Mouse (Mus musculus) left cerebral cortex, adult 2 months (tissue): ENCODE results near the gene Wrap53. TPM values are rescaled to one million over a fixed set of nuclear protein-coding genes. Genes with fewer than 3 reads are reported as not detected.
A peak's percentile ranks its signal among the peaks of the same experiment; 100 is the strongest.
"Not testable (repeated sequence)": the region's sequence is repeated elsewhere in the genome, so short reads cannot be mapped to it uniquely, and the experiment has no call there.

Source experiments
- DNase-seq, 2 experiments: peaks; one replicate each; pipeline ENCODE4 v3.0.0; 2021 to 2022; ENCODE audit warnings: low spot score in 2 of 2, mixed read lengths in 1 of 2; ENCODE audit errors: extremely low spot score in 1 of 2
- H3K27ac ChIP-seq: fragments of 200-600 bp; 2 replicates; pipeline ENCODE4 v1.8.1; 2022
- H3K4me3 ChIP-seq: fragments of 200-600 bp; 2 replicates; pipeline ENCODE4 v1.8.1; 2022
- CTCF ChIP-seq: fragments of 200-600 bp; IDR thresholded peaks from 2 replicates; pipeline ENCODE4 v1.8.1; 2022; ENCODE audit warnings: antibody characterized with exemption, mild to moderate bottlenecking, moderate library complexity
- intact Hi-C: fragments of 180-260 bp; cut with DNase I; formaldehyde crosslinking; loops from one replicate; pipeline ENCODE4 v1.15.1; 2025
- total RNA-seq, 2 experiments: library from RNA; stranded (reverse); gene quantifications; 2 replicates each; pipeline ENCODE4 v1.2.3; 2021

Wrap53 gene
- total RNA-seq, 2 experiments from 2014 or later, result 7.6 to 10.5 TPM

- peak; percentile 42 to 51 for DNase-seq
- peak; percentile 28 for TF ChIP-seq CTCF
- intact Hi-C loops, result no loop called here
- Histone ChIP-seq H3K27ac (peak overlapping the region; percentile 83), H3K4me3 (peak overlapping the region; percentile 58)
These were observed 33.0 kb downstream of the Wrap53 start for GRCm38 (mm10) chr11:69547071-69547470.

- H3K27ac ChIP-seq, result peak overlapping the region; percentile 83
- intact Hi-C loops, result no loop called here
- DNase-seq, result peak; percentile 81 to 86
- peak; percentile 56 for TF ChIP-seq CTCF
- H3K4me3 ChIP-seq, result peak overlapping the region; percentile 58
These were observed 33.5 kb downstream of the Wrap53 start for GRCm38 (mm10) chr11:69546423-69547053.

DNA sequence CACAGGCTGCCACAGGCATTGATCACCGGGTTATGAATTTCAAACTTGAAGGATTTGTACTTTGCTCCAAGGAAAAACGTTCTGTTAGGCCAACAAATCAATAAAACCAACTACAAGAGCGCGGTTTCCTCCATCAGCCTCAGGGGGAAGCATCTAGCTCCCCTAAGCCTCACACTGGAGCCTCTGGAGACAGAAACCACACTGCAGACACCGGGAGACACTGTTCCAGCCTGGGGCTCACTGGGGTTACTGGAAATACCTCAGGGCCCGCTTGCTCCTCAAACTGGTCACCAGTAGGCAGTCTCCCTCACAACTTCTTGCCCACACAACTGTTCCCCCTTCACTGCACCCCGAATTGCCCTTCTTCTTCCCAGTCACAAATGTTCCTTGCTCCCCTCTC lies 34.1 kb downstream of the Wrap53 start:
- no peak; the same call in none of the 2 replicates for TF ChIP-seq CTCF
- peak overlapping the region; percentile 83 for H3K27ac ChIP-seq
- intact Hi-C loops, result no loop called here

DNA sequence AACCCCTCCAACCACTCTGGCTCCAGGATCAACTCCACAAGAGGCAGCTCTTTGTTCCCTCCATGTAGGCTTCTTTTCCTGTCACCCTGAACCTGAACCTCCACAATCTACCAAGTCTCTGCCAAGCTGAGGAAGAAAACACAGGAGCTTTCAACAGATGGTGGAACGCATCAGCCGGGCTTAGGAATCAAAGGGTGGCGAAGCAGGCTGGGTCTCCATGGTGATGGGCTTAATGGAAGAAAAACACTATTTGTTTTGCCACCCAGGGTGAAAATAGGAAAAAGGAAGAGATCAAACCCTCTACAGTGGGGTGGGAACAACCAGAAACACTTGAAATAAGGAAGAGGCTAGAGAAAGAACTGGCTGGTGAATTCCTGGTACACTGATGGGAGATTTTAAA lies 36.5 kb downstream of the Wrap53 start:
- intact Hi-C loops, result loop anchor here (5.0 kb wide), 1 partner anchor 34 kb away; no protein-coding TSS in a partner anchor
- no peak for TF ChIP-seq CTCF
- Histone ChIP-seq H3K27ac (no peak overlapping the region), H3K4me3 (no peak overlapping the region)
- DNase-seq, result no peak

More for the DNA sequence above, 34.1 kb downstream of the Wrap53 start:
- no peak for DNase-seq
- peak overlapping the region; percentile 58 for H3K4me3 ChIP-seq

DNA sequence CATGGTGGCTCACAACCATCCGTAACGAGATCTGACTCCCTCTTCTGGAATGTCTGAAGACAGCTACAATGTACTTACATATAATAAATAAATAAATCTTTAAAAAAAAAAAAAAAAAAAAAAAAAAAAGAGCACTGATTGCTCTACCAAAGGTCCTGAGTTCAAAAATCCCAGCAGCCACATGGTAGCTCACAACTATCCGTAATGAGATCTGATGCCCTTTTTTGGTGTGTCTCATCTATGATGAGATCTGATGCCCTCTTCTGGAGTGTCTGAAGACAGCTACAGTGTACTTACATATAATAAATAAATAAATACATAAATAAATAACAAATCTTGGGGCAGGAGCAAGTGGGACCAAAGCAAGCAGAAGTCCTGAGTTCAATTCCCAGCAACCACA lies 38.3 kb downstream of the Wrap53 start:
- H3K4me3 ChIP-seq, DNase-seq, H3K27ac ChIP-seq: not testable (repeated sequence)
- intact Hi-C loops, result loop anchor here (5.0 kb wide), 1 partner anchor 36 kb away; no protein-coding TSS in a partner anchor

- no peak for DNase-seq
- Histone ChIP-seq H3K4me3 (no peak overlapping the region), H3K27ac (no peak overlapping the region)
- TF ChIP-seq CTCF, result no peak
- intact Hi-C loops, result loop anchor here (5.0 kb wide), 1 partner anchor 37 kb away; no protein-coding TSS in a partner anchor
These were observed 39.4 kb downstream of the Wrap53 start for GRCm38 (mm10) chr11:69540700-69541099.

- intact Hi-C loops, result no loop called here
- no peak for DNase-seq
- H3K4me3 ChIP-seq, result no peak overlapping the region
- H3K27ac ChIP-seq, result no peak overlapping the region
- peak; percentile 35 for TF ChIP-seq CTCF
These were observed 45.1 kb downstream of the Wrap53 start for GRCm38 (mm10) chr11:69534990-69535389.

DNA sequence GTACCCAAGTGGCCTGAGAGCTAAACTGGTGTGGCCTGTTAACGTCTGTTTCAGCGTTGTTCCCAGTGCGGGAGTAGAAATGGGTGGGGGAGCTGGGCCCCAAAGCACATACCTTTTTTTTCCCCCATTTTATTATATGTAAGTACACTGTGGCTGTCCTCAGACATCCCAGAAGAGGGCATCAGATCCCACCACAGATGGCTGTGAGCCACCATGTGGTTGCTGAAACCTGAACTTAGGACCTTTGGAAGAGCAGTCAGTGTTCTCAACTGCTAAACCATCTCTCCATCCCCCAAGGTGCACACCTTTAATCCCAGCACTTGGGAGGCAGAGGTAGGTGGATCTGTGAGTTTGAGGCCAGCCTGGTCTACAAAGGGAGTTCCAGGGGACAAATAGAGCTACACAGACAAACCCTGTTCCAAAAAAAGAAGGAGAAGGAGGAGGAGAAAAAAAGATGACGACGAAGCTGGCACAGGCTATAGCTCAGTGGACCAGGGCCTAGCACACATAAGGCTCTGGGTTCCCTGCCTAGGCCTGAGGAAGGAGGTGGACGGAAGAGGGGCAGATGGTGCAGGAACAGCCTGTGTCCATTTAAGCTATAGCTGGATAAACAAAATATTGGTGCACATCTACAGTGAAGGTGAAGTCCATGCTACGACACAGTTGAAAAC lies 47.4 kb downstream of the Wrap53 start:
- no peak overlapping the region for H3K4me3 ChIP-seq
- no peak for DNase-seq
- TF ChIP-seq CTCF, result no peak; the same call in none of the 2 replicates
- H3K27ac ChIP-seq, result no peak overlapping the region
- intact Hi-C loops, result no loop called here

DNA sequence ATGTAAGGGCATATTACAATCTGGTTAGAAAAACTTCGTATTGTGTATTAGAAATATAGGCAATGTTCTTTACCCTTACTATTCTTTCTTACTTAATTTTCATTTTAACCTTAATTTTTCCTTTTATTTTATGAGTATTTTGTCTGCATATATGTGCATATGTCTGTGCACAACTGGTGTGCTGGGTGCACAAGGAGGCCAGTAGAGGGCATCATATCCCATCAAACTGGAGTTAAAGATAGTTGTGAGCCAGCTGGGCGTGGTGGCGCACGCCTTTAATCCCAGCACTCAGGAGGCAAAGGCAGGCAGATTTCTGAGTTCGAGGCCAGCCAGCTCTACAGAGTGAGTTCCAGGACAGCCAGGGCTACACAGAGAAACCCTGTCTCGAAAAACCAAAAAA lies 49.3 kb downstream of the Wrap53 start:
- H3K27ac ChIP-seq, H3K4me3 ChIP-seq, intact Hi-C loops, DNase-seq: not testable (repeated sequence)
- peak; percentile 23 for TF ChIP-seq CTCF

DNA sequence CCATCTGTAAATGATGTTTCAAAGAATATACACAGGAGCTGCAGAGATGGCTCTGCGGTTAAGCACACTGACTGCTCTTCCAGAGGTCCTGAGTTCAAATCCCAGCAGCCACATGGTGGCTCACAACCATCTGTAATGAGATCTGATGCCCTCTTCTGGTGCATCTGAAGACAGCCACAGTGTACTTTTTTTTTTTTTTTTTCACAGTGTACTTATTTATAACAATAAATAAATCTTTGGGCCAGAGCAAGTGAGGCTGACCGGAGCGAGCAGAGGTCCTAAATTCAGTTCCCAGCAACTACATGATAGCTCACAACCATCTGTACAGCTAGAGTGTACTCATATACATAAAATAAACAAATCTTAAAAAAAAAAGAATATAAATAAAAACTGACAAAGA lies 49.8 kb downstream of the Wrap53 start:
- H3K27ac ChIP-seq, H3K4me3 ChIP-seq, DNase-seq, intact Hi-C loops: not testable (repeated sequence)

DNA sequence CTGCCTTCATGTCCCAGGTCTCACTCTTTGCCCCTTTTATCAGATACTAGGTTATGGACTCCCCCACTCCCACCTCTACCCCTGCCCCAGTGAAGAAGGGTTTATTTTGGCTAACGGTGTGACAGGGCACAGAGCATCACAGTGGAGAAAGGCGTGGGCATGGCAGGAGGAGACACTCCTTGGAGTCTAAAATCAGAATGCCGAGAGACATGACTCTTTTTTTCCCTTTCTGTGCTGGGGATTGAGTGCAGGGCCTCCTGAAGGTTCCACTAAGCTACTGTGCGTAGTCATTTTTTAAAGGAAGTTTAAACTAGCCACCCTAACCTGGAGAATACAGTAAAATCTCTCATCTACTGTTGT lies 52.0 kb downstream of the Wrap53 start:
- Histone ChIP-seq H3K27ac (no peak overlapping the region), H3K4me3 (no peak overlapping the region)
- TF ChIP-seq CTCF, result no peak
- DNase-seq, result no peak
- intact Hi-C loops, result no loop called here

DNA sequence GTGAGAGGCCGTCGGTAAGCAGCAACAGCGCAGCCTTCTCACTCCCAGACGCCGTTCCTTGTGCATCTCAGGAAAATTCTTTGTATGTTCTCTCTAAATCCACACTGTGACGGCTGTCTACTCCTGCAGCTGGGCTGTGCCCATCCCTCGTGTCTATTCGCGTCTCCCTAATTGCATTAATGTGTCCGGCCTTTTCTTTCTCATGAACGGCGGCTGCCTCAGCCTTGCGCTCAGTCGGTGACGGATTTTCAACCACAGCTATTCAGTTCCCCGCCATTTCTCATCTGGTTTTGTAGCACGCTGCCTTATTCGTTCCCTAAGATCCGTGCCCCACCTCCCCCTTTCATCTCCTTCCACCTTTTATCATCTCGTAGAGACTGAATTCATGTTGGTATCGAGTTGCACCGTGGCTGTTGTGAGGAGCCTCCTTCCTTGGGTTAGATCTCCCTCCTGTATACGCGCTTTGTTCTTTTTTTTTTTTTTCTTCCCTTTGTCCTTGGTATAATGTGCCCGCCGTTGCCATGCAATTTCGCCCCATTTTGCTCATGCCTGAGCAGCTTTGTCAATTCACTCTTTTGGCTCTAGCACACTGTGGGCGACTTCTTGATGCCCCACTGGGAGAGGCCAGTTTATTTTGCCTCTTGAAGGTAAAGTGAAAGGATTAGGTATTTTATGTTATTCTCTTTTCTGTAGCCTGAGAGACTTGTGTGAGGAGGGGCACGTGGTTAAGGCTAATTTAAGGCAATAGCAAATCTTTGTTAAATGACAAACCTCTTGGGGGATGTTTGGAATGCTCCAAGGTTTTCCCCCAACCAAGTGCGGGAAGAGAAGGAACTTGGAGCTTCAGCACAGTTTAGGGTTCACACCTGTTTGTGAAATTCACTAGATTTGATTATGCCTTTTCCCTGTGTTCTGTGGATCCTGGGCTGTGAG lies 52.7 kb downstream of the Wrap53 start:
- intact Hi-C loops, result no loop called here
- peak overlapping the region; percentile 45 for H3K27ac ChIP-seq
- peak overlapping the region; percentile 36 for H3K4me3 ChIP-seq
- no peak for TF ChIP-seq CTCF
- DNase-seq, result no peak
